ENCODE assay signal across 9 mouse cellular contexts in genomic region chr4:129743010-129743390, GRCm38 (mm10). TPM values are rescaled to one million over a fixed set of nuclear protein-coding genes. Genes with fewer than 3 reads are reported as not detected.
A peak's percentile ranks its signal among the peaks of the same experiment; 100 is the strongest.
DNase-seq lines count a peak whose midpoint lies in the region; ATAC-seq and TF ChIP-seq lines count a peak whose summit lies in the region.
"Had no signal": no experiment of that assay in that cellular context is flagged by ENCODE, and none has a peak within 500 bp of the region (broad histone marks: within the 10 kb centered on the region; RNA-seq: fewer than 3 reads in every experiment).

No protein-coding gene starts in this region.

- no peak for ATAC-seq in forebrain, postnatal 0 days
- ATAC-seq in limb, embryonic 13.5 days (ENCODE audit: low FRiP score, low read depth) = no peak
- no peak for ATAC-seq in erythroid progenitor cell, adult 5-6 weeks (replicated peaks; ENCODE audit: low FRiP score, poor library complexity, severe bottlenecking)

- WGBS in forebrain, postnatal 0 days = 5% methylated on average over 7 of the region's 7 CpGs
- WGBS in limb, embryonic 13.5 days = 8% methylated on average over 7 of the region's 7 CpGs

- no peaks in the 10 kb centered on the region for H3K36me3 ChIP-seq in forebrain, postnatal 0 days (ENCODE audit: insufficient read depth)
- no peaks in the 10 kb centered on the region; the same call in 1 of the 2 replicates for H3K36me3 ChIP-seq in limb, embryonic 13.5 days

- peak overlapping the region; percentile 79 for H3K4me3 ChIP-seq in forebrain, postnatal 0 days (ENCODE audit: low read depth, low read length)
- H3K4me3 ChIP-seq in limb, embryonic 13.5 days = peak overlapping the region; percentile 100

- H3K9ac ChIP-seq in forebrain, postnatal 0 days = peak overlapping the region; percentile 88
- peak overlapping the region; percentile 82 for H3K9ac ChIP-seq in limb, embryonic 13.5 days

- peak overlapping the region; percentile 71 for H3K4me2 ChIP-seq in forebrain, postnatal 0 days (ENCODE audit: low read depth)
- H3K4me2 ChIP-seq in limb, embryonic 13.5 days (replicated peaks) = peak overlapping the region; percentile 66

- no peaks in the 10 kb centered on the region for H3K9me3 ChIP-seq in forebrain, postnatal 0 days (ENCODE audit: low read length)
- H3K9me3 ChIP-seq in limb, embryonic 13.5 days = no peaks in the 10 kb centered on the region

- no peak for TF ChIP-seq CTCF in forebrain, postnatal 0 days (IDR thresholded peaks at IDR 0.05; ENCODE audit: low read depth)

- no peaks in the 10 kb centered on the region for H3K27me3 ChIP-seq in forebrain, postnatal 0 days (ENCODE audit: insufficient read depth, low read length)
- H3K27me3 ChIP-seq in limb, embryonic 13.5 days = no peaks in the 10 kb centered on the region
- H3K27me3 ChIP-seq: Patski had no signal

- H3K27ac ChIP-seq in forebrain, postnatal 0 days (ENCODE audit: low read depth, low read length) = peak overlapping the region; percentile 100
- H3K27ac ChIP-seq in limb, embryonic 13.5 days = peak overlapping the region; percentile 99

- H3K4me1 ChIP-seq in forebrain, postnatal 0 days (ENCODE audit: insufficient read depth) = peaks cover 11% of the 10 kb centered on the region
- H3K4me1 ChIP-seq in limb, embryonic 13.5 days = peaks cover 31% of the 10 kb centered on the region

- peak; percentile 79 for DNase-seq in embryo, embryonic 10.5 days (ENCODE audit: low spot score)
- no peak for DNase-seq in embryo, embryonic 9.5 days (ENCODE audit: extremely low spot score)
- DNase-seq in right cerebral cortex, postnatal 10 days (ENCODE audit: low spot score in 2 of 2) = peak; percentile 35 to 44
- no peak for DNase-seq in right cerebral cortex, postnatal 25 days
- DNase-seq in forebrain, postnatal 0 days = peak; percentile 55
- peak; percentile 13 for DNase-seq in skeletal muscle tissue, adult 2 months (ENCODE audit: low read depth, low spot score)

RNA-seq across cellular contexts. Expression of gene Khdrbs1, which starts 0.9 kb away (rescaled TPM):
- total RNA-seq in forebrain, postnatal 0 days (2014; rRNA removed) = 108 and 128 TPM in 2 replicates
- polyA plus RNA-seq in forebrain, postnatal 0 days (2015; fragmentation: Nextera tagmentation; extraction: Ambion mirVana) = 90.5 and 105 TPM in 2 replicates
- 145 and 149 TPM in 2 replicates for polyA plus RNA-seq in limb, embryonic 13.5 days (2015; fragmentation: Nextera tagmentation; extraction: Ambion mirVana)
- 49.5 and 58.7 TPM in 2 replicates for total RNA-seq in erythroid progenitor cell, adult 5-6 weeks (2015; ENCODE audit: low replicate concordance)
- total RNA-seq in erythroid progenitor cell, adult 5-6 weeks (2017; ENCODE audit: low replicate concordance) = 40.4 and 57.1 TPM in 2 replicates

RNA-seq across cellular contexts. Expression of gene Tmem39b, which starts 46.4 kb away (rescaled TPM):
- total RNA-seq in forebrain, postnatal 0 days (2014; rRNA removed) = 17.2 and 23.0 TPM in 2 replicates
- 15.3 and 16.1 TPM in 2 replicates for polyA plus RNA-seq in forebrain, postnatal 0 days (2015; fragmentation: Nextera tagmentation; extraction: Ambion mirVana)
- 14.4 and 16.1 TPM in 2 replicates for polyA plus RNA-seq in limb, embryonic 13.5 days (2015; fragmentation: Nextera tagmentation; extraction: Ambion mirVana)
- total RNA-seq in erythroid progenitor cell, adult 5-6 weeks (2015; ENCODE audit: low replicate concordance) = 2.2 and 5.9 TPM in 2 replicates
- 2.1 TPM in 1 of 2 replicates, not detected in the other for total RNA-seq in erythroid progenitor cell, adult 5-6 weeks (2017; ENCODE audit: low replicate concordance)

Comparison
In these comparisons a context has a peak if more than half of its experiments do, and no peak if none do; other contexts are left out.
1. DNase-seq: peak in embryo, embryonic 10.5 days (single experiment), right cerebral cortex, postnatal 10 days (2 of 2), forebrain, postnatal 0 days (single experiment) and skeletal muscle tissue, adult 2 months (single experiment); none in embryo, embryonic 9.5 days (single experiment) and right cerebral cortex, postnatal 25 days (single experiment).